ENCODE assay signal across 20 mouse cellular contexts in the genomic region with DNA sequence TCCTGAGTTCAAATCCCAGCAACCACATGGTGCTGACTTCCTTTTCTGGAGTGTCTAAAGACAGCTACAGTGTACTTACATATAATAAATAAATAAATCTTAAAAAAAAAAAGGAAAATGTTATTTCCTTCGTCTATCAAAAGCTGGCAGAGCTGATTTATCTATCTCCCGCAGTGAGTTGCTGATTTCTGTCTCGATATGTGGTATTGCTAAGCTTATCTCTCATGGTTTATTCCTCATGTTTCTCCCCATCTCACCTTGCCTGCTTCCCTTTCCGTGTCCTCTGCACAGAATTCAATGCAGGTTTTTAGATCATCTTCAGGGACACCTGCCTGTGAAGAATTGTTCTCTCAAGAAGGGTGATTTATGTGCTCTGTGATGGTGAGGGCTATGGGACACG.
"Had no signal": no experiment of that assay in that cellular context is flagged by ENCODE, and none has a peak within 500 bp of the region (broad histone marks: within the 10 kb centered on the region; RNA-seq: fewer than 3 reads in every experiment).

No protein-coding gene starts in this region.

- H3K36me3 ChIP-seq: heart, embryonic 12.5 days; hindbrain, embryonic 15.5 days; limb, embryonic 10.5 days; limb, embryonic 12.5 days; liver, embryonic 13.5 days; liver, embryonic 15.5 days had no signal

- H3K4me3 ChIP-seq: heart, adult 2 months; heart, embryonic 12.5 days; hindbrain, embryonic 15.5 days; layer of hippocampus, adult 2 months; left cerebral cortex, adult 2 months; limb, embryonic 10.5 days; limb, embryonic 12.5 days; liver, embryonic 13.5 days; liver, embryonic 15.5 days had no signal

- H3K27me3 ChIP-seq: heart, embryonic 12.5 days; hindbrain, embryonic 15.5 days; limb, embryonic 12.5 days; liver, embryonic 13.5 days; liver, embryonic 15.5 days had no signal

- H3K4me2 ChIP-seq: heart, embryonic 12.5 days; hindbrain, embryonic 15.5 days; limb, embryonic 12.5 days; liver, embryonic 11.5 days; liver, embryonic 13.5 days; liver, embryonic 15.5 days had no signal

- H3K9me3 ChIP-seq: heart, embryonic 12.5 days; hindbrain, embryonic 15.5 days; limb, embryonic 10.5 days; limb, embryonic 12.5 days; liver, embryonic 13.5 days; liver, embryonic 15.5 days had no signal

- H3K9ac ChIP-seq: heart, embryonic 12.5 days; hindbrain, embryonic 15.5 days; limb, embryonic 12.5 days; liver, embryonic 13.5 days; liver, embryonic 15.5 days had no signal

- H3K27ac ChIP-seq: heart, adult 2 months; hindbrain, embryonic 15.5 days; hindbrain, postnatal 0 days; layer of hippocampus, adult 2 months; left cerebral cortex, adult 2 months; limb, embryonic 10.5 days; limb, embryonic 12.5 days; liver, embryonic 13.5 days; liver, embryonic 15.5 days had no signal

- DNase-seq: gastrocnemius, postnatal 14 days; gastrocnemius, postnatal 36 days; heart, adult 2 months; heart, postnatal 36 days; kidney, adult 18-20 months; kidney, adult 8-10 months; kidney, postnatal 10 days; kidney, postnatal 25 days; kidney, postnatal 4 days; liver; liver, embryonic 13.5 days had no signal

- ATAC-seq: hindbrain, postnatal 0 days had no signal
